Mouse (Mus musculus) embryo, embryonic 9.5 days (tissue): ENCODE data around the gene Olfr15.
"Not testable (repeated sequence)": the region's sequence is repeated elsewhere in the genome, so short reads cannot be mapped to it uniquely, and the experiment has no call there.

Experiments used
- DNase-seq: peaks from one replicate; pipeline ENCODE4 v3.0.0-alpha.2; 2017; ENCODE audit errors: extremely low spot score

The Olfr15 gene

DNA sequence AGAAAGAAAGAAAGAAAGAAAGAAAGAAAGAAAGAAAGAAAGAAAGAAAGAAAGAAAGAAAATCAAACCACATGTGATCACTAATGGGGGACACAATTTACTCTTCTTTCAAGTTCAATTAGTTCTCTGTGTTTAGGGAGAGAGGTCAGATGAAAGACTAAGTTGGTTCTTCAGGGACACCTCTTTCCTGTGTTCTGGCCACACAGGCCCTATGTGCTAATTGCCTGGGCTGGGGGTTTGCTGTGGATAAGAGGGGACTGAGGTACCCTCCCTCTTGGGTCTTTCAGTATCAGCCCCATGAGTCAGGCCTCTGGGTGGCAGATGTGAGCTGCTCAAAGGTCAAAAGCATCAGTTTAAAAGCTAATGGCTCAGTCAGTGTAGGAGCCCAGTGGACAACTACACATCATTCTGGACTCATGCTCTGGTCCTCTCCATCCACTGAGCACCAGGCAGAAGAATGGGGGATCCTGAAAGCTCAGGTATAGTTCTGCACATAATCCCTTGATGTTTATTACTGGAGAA is at the start of gene Olfr15:
Gene Olfr15, plus strand, starts transcription at position 291 of the 522 bp plus-strand sequence.
- no peak for DNase-seq

- no peak for DNase-seq
These were observed 49.4 kb upstream of the Olfr15 start for GRCm38 (mm10) chr16:3781237-3781636.

DNA sequence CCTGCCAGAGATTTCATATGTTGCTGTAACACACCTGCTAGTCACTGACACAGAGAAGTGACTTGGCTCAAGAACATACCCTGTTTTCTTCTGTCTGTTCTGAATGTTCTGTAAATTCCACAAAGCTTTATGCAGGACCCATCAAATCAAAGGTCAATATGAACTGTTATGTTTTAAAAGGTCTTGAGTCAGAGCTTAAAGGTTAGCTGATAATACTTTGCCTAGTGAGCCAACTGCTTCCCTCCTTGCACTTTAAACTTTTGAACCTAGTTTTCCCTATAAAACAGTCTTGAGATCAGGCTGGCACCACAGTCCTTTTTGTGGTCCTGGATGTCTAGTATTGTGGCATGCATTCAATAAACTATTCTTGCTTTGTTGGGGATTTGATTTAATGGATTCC is 42.3 kb upstream of the Olfr15 start:
- DNase-seq = no peak

GRCm38 (mm10) chr16:3808176-3808575 is 22.5 kb upstream of the Olfr15 start:
- no peak for DNase-seq

DNA sequence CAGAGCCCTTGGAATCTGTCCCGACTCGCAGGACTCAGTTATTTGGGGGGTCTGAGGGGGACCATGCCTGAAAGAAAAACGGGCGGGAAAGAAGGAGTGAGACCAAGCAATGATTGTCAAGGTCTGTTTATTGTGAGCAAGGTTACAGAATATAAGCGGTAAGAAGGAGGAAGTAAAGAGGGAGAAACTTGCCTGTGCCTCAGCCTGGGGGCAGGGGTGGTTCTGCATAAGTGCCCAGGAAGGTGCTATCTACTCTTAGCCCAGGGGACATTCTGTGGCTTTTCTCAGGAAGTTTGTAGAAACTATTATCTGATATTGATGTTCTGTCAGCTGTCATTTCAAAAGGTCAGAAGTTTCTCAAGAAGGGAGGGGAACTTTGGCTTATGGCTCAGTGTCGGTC is 16.0 kb upstream of the Olfr15 start:
- DNase-seq = not testable (repeated sequence)

DNA sequence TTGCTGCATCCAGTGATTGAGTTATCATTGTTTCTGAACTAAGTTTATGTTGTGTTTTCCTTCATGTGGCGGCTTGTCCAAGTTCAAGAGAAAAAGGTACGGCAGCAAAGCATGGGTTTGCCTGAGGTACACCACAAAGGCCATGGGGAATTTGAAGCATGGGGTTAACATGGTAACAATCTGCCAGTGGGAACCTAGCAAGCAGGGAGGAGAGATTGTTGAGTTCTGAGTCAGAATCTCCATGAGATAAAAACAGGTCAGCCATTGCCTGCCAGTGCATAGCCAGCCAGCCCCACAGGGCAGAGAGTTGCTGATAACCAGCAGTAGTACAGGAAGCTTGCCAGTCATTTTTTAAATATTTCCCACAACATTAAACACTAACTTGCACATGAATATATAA is 10.5 kb upstream of the Olfr15 start:
- DNase-seq = no peak

GRCm38 (mm10) chr16:3828021-3828420 is 2.7 kb upstream of the Olfr15 start:
- DNase-seq = no peak

DNA sequence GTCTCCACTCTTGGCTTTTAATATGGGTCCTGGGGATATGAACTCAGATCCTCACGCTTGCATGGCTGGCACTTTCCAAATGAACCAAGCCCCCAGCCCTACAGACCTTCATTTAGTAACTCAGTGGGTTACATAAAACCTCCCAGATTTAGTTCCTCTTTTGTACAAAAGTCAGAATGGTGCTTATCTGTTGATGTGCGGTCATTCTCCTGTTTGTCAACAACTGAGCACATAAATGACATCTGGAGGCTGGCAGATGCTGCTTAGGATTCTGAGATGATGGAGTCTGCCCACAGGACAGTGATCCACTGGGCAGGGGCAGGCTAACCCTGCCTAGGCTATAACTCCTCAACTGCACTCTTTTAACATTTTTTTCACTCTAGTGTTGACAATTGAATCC is 951 bp upstream of the Olfr15 start:
- DNase-seq = no peak

GRCm38 (mm10) chr16:3835461-3835860 is 4.8 kb downstream of the Olfr15 start:
- no peak for DNase-seq

DNA sequence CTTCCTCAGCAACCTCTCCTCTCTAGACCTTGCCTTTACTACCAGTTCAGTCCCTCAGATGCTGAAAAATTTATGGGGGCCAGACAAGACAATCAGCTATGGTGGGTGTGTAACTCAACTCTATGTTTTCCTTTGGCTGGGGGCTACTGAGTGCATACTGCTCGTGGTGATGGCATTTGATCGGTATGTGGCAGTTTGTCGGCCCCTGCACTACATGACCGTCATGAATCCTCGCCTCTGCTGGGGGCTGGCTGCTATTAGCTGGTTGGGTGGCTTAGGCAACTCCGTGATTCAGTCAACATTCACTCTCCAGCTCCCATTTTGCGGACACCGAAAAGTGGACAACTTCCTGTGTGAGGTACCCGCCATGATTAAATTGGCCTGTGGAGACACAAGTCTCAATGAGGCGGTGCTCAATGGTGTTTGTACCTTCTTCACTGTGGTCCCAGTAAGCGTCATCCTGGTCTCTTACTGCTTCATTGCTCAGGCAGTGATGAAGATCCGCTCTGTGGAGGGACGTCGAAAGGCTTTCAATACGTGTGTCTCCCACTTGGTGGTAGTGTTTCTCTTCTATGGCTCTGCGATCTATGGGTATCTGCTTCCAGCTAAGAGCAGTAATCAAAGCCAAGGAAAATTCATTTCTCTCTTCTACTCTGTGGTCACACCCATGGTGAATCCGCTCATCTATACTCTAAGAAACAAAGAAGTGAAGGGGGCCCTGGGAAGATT is 8.6 kb downstream of the Olfr15 start:
- no peak for DNase-seq

DNA sequence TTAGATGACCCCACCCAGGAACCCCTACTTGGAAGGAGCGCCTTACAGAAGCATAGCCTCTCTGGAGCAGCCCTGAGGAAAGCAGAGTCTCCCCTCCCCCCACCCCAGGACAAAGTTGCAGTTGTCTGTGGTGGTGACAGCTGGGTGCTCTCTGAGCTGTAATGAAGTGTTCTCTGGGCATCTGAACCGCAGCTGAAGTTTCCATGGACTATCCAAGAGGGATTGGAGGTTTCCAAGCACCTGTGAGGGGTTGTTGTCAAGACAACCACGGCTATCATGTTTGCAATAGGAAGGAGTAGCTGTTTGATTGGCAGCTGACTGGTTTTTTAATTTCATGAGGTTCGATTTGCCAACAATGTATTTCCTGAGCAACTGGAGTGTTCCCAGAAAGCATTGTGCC is 12.3 kb downstream of the Olfr15 start:
- no peak for DNase-seq

GRCm38 (mm10) chr16:3843796-3844195 is 13.1 kb downstream of the Olfr15 start:
- no peak for DNase-seq

DNA sequence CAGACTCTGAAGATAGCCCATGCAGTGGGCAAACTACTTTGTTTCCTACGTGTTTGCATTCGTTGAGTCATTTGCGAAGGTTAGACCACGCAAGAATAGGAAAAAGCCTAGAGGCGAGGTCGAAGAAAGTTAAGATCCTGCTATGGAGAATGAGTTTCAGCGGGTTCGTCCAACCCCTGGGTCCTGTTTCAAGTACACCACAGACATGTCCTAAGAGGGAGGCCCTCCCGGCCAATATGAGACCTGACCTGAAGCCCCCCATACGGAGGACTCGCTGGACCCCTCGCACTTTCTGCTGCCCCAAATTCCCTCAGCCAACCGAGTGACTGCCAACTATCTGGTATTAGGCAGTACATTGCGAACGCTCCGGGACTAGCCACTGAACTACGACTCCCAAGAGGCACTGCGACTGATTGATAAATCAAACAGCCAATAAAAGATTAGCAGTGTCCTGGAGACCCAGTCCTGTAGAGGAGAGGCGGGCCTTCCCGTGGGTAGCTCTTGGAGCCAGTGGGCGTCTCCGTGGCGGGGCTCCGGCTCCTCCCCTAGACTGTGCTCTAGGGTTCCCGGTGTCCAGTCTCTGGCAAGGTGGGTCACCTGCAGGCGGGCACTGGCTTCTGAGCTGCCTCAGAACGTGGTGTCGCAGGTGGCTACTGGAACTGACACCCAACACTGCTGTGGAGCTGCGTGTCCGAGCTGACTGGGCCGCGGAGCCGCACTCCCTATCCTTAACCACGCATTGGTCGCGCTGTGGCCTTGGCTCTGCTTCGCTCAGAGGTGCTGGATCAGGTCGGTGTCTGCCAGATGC is 16.2 kb downstream of the Olfr15 start, which contains the start of gene Zfp174:
Gene Zfp174, plus strand, starts transcription at position 558 of the 808 bp plus-strand sequence.
- peak; percentile 93 for DNase-seq

DNA sequence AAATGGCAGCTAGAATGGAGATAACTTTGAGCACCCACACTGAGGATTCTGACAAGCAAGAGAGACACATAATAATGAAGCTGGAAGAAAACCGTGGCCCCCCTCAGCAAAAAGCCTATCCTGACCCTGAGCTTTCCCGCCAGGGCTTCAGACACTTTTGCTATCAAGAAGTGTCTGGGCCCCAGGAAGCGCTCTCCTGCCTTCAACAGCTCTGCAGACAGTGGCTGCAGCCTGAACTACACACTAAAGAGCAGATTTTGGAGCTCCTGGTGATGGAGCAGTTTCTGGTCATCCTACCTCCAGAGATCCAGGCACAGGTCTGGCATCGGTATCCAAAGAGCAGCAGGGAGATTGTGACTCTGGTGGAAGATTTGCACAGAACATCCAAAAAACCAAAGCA is 17.2 kb downstream of the Olfr15 start:
- DNase-seq = no peak

GRCm38 (mm10) chr16:3848416-3848815 is 17.7 kb downstream of the Olfr15 start:
- no peak for DNase-seq

GRCm38 (mm10) chr16:3851301-3851700 is 20.6 kb downstream of the Olfr15 start:
- DNase-seq = not testable (repeated sequence)

GRCm38 (mm10) chr16:3852586-3852985 is 21.9 kb downstream of the Olfr15 start:
- DNase-seq = peak; percentile 34

DNA sequence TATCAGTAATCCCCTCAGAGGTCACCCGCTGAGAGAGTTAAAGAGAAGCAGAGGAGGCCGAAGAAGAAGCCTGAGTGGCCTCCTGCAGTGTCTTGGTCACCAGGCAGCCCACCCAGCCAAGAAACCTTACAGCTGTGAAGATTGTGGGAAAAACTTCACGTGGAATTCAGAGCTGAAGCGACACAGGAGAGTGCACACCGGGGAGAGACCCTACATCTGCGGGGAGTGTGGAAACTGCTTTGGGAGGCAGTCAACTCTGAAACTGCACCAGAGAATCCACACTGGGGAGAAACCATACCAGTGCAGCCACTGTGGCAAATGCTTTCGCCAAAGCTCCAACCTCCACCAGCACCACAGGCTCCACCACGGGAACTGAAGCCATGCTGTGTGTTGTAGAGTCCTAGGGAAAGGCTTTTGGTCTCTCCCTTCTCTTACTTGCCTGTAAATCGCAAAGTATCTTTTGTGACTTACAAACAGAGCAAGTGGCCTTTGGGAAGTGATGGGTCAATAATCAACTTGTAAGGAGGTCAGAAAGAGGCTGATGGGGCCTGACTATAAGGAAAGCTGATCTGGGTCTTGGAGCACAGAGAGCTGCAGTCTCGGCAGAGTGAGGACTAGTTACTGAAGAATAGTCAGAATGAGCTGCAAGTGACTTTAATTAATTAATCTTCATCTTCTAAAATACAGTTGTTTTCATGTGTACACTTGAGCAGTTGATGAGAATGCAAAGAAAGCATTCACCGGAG is 23.9 kb downstream of the Olfr15 start:
- no peak for DNase-seq

GRCm38 (mm10) chr16:3855776-3856175 is 25.1 kb downstream of the Olfr15 start:
- no peak for DNase-seq

- DNase-seq = no peak
These were observed 28.6 kb downstream of the Olfr15 start for GRCm38 (mm10) chr16:3859254-3859653.

DNA sequence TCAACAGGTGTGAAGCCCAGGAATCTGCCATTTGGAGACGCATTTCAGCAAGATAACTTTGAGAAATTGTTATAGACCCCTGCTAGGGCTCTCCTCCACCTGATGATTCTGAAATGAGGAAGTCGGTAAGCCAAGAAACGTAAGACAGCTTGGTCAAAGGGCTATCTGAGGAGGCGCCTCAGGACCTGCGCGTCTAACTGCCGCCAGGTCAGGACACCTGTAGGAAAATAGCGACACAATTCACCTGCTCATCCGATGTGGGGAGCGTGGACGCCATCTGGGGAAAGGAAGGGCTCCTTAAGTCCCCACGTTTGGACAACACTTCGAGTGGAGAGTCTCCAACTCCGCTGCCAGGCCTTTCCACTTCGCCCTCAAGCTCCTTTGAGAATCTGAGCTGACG is 41.1 kb downstream of the Olfr15 start:
- no peak for DNase-seq
